Mouse (Mus musculus): ENCODE measurements around the gene Lad1. TPM values are rescaled to one million over a fixed set of nuclear protein-coding genes. Genes with fewer than 3 reads are reported as not detected.

The Lad1 gene
- total and polyA plus RNA-seq, 2 experiments from 2014 or later, result 0.64 to 1.9 TPM

GRCm38 (mm10) chr1:135872991-135873390, 54.6 kb downstream of the Lad1 start:
- DNase-seq (ENCODE audit: low spot score), result no peak
- H3K27me3 ChIP-seq (ENCODE audit: insufficient read depth, low read length), result no peaks in the 10 kb centered on the region
- no peaks in the 10 kb centered on the region for H3K36me3 ChIP-seq (ENCODE audit: insufficient read depth, low read length)
- no peaks in the 10 kb centered on the region for H3K9me3 ChIP-seq (ENCODE audit: low read length)
- no peak for ATAC-seq (ENCODE audit: low FRiP score)
- H3K27ac ChIP-seq (ENCODE audit: low read depth, low read length), result no peak overlapping the region
- no peaks in the 10 kb centered on the region for H3K4me1 ChIP-seq (ENCODE audit: insufficient read depth, low read length)
- H3K9ac ChIP-seq (replicated peaks; ENCODE audit: low read length, poor library complexity, severe bottlenecking), result no peak overlapping the region
- H3K4me3 ChIP-seq (ENCODE audit: low read depth, low read length), result no peak overlapping the region
- 92% methylated on average over 4 of the region's 4 CpGs for WGBS
- TF ChIP-seq CTCF (IDR thresholded peaks at IDR 0.05), result no peak
- no peak overlapping the region for H3K4me2 ChIP-seq (ENCODE audit: low read depth, low read length, poor library complexity, severe bottlenecking)

GRCm38 (mm10) chr1:135877248-135877647, 58.9 kb downstream of the Lad1 start:
- Histone ChIP-seq H3K4me2 (ENCODE audit: low read depth, low read length, poor library complexity, severe bottlenecking) (no peak overlapping the region), H3K27ac (ENCODE audit: low read depth, low read length) (no peak overlapping the region), H3K4me1 (ENCODE audit: insufficient read depth, low read length) (no peaks in the 10 kb centered on the region), H3K36me3 (ENCODE audit: insufficient read depth, low read length) (no peaks in the 10 kb centered on the region), H3K4me3 (ENCODE audit: low read depth, low read length) (no peak overlapping the region), H3K9ac (replicated peaks; ENCODE audit: low read length, poor library complexity, severe bottlenecking) (no peak overlapping the region), H3K27me3 (ENCODE audit: insufficient read depth, low read length) (no peaks in the 10 kb centered on the region), H3K9me3 (ENCODE audit: low read length) (no peaks in the 10 kb centered on the region)
- ATAC-seq (ENCODE audit: low FRiP score), result no peak
- DNase-seq (ENCODE audit: low spot score), result no peak
- no peak for TF ChIP-seq CTCF (IDR thresholded peaks at IDR 0.05)
- 81% methylated on average over 2 of the region's 2 CpGs for WGBS

- peak; percentile 88 for TF ChIP-seq CTCF (IDR thresholded peaks at IDR 0.05)
- no peak overlapping the region for H3K4me3 ChIP-seq (ENCODE audit: low read depth, low read length)
- WGBS, result 71% methylated on average over 10 of the region's 10 CpGs
- H3K4me1 ChIP-seq (ENCODE audit: insufficient read depth, low read length), result no peaks in the 10 kb centered on the region
- no peaks in the 10 kb centered on the region for H3K36me3 ChIP-seq (ENCODE audit: insufficient read depth, low read length)
- no peaks in the 10 kb centered on the region for H3K9me3 ChIP-seq (ENCODE audit: low read length)
- no peak overlapping the region for H3K9ac ChIP-seq (replicated peaks; ENCODE audit: low read length, poor library complexity, severe bottlenecking)
- H3K4me2 ChIP-seq (ENCODE audit: low read depth, low read length, poor library complexity, severe bottlenecking), result no peak overlapping the region
- H3K27me3 ChIP-seq (ENCODE audit: insufficient read depth, low read length), result no peaks in the 10 kb centered on the region
- DNase-seq (ENCODE audit: low spot score), result peak; percentile 66
- H3K27ac ChIP-seq (ENCODE audit: low read depth, low read length), result no peak overlapping the region
- ATAC-seq (ENCODE audit: low FRiP score), result no peak
Measured at GRCm38 (mm10) chr1:135882385-135883109, 64.1 kb downstream of the Lad1 start.

Other genes starting within 250 kb of the Lad1 start
- 99.1 and 109 TPM in 2 replicates for gene Nav1, start 211.3 kb upstream of the Lad1 start, total RNA-seq (2014; rRNA removed)
- gene Nav1, start 211.3 kb upstream of the Lad1 start, polyA plus RNA-seq (2015; fragmentation: Nextera tagmentation; extraction: Ambion mirVana), result 37.3 and 46.5 TPM in 2 replicates
- 48.1 and 64.3 TPM in 2 replicates for gene Csrp1, start 98.5 kb upstream of the Lad1 start, total RNA-seq (2014; rRNA removed)
- 21.6 and 25.1 TPM in 2 replicates for gene Csrp1, start 98.5 kb upstream of the Lad1 start, polyA plus RNA-seq (2015; fragmentation: Nextera tagmentation; extraction: Ambion mirVana)
- gene Phlda3, start 52.5 kb upstream of the Lad1 start, total RNA-seq (2014; rRNA removed), result 45.1 and 54.4 TPM in 2 replicates
- 48.5 and 48.9 TPM in 2 replicates for gene Phlda3, start 52.5 kb upstream of the Lad1 start, polyA plus RNA-seq (2015; fragmentation: Nextera tagmentation; extraction: Ambion mirVana)
- gene Tnni1, start 39.2 kb upstream of the Lad1 start, total RNA-seq (2014; rRNA removed), result 2.2 TPM in 1 of 2 replicates, not detected in the other
- gene Tnni1, start 39.2 kb upstream of the Lad1 start, polyA plus RNA-seq (2015; fragmentation: Nextera tagmentation; extraction: Ambion mirVana), result 0.57 and 0.70 TPM in 2 replicates
- 0.52 and 1.0 TPM in 2 replicates for gene Tnnt2, start 17.8 kb downstream of the Lad1 start, total RNA-seq (2014; rRNA removed)
- gene Tnnt2, start 17.8 kb downstream of the Lad1 start, polyA plus RNA-seq (2015; fragmentation: Nextera tagmentation; extraction: Ambion mirVana), result 0.51 and 1.3 TPM in 2 replicates
- gene Pkp1, start 100.6 kb downstream of the Lad1 start, total RNA-seq (2014; rRNA removed), result 0.24 and 2.9 TPM in 2 replicates
- 0.09 and 0.16 TPM in 2 replicates for gene Pkp1, start 100.6 kb downstream of the Lad1 start, polyA plus RNA-seq (2015; fragmentation: Nextera tagmentation; extraction: Ambion mirVana)
- gene Igfn1, start 187.7 kb downstream of the Lad1 start, total RNA-seq (2014; rRNA removed), result 0.22 TPM in 1 of 2 replicates, not detected in the other
- not detected in 2 replicates for gene Igfn1, start 187.7 kb downstream of the Lad1 start, polyA plus RNA-seq (2015; fragmentation: Nextera tagmentation; extraction: Ambion mirVana)
- 110 and 119 TPM in 2 replicates for gene Tmem9, start 189.6 kb downstream of the Lad1 start, total RNA-seq (2014; rRNA removed)
- gene Tmem9, start 189.6 kb downstream of the Lad1 start, polyA plus RNA-seq (2015; fragmentation: Nextera tagmentation; extraction: Ambion mirVana), result 172 and 188 TPM in 2 replicates
- gene Ascl5, start 232.2 kb downstream of the Lad1 start, total RNA-seq (2014; rRNA removed), result 3.0 TPM in 1 of 2 replicates, not detected in the other
- 0.30 TPM in 1 of 2 replicates, not detected in the other for gene Ascl5, start 232.2 kb downstream of the Lad1 start, polyA plus RNA-seq (2015; fragmentation: Nextera tagmentation; extraction: Ambion mirVana)
- 0.42 and 0.71 TPM in 2 replicates for gene Cacna1s, start 234.2 kb downstream of the Lad1 start, total RNA-seq (2014; rRNA removed)
- 0.57 and 0.59 TPM in 2 replicates for gene Cacna1s, start 234.2 kb downstream of the Lad1 start, polyA plus RNA-seq (2015; fragmentation: Nextera tagmentation; extraction: Ambion mirVana)